Mouse (Mus musculus) brain, embryonic 14.5 days (tissue): ENCODE measurements at regions not wholly inside any gene's neighbourhood (a gene's known extent, or its start where the extent isn't known, plus 50 kb on each side); places are given as distances from the start of the nearest gene placed in this dataset.
A peak's percentile ranks its signal among the peaks of the same experiment; 100 is the strongest.

Experiments
- DNase-seq: peaks from one replicate; pipeline ENCODE4 v3.0.0-alpha.2; 2011; ENCODE audit warnings: low read depth
- CTCF ChIP-seq: fragments of 200-500 bp; IDR thresholded peaks from 2 replicates; pipeline ENCODE4 v1.5.1; 2012; ENCODE audit warnings: inconsistent platforms, mild to moderate bottlenecking, moderate library complexity, borderline replicate concordance; ENCODE audit not compliant: insufficient read depth, insufficient read length; ENCODE audit errors: extremely low read depth
- POLR2A ChIP-seq: fragments of 200-500 bp; IDR thresholded peaks from 2 replicates; pipeline ENCODE4 v1.6.1; 2012; ENCODE audit warnings: mild to moderate bottlenecking, inconsistent platforms, borderline replicate concordance; ENCODE audit not compliant: poor library complexity, insufficient read depth, insufficient read length, severe bottlenecking; ENCODE audit errors: extremely low read depth

- no peak for DNase-seq
- TF ChIP-seq POLR2A (no peak), CTCF (no peak)
Observed at GRCm38 (mm10) chr4:84120330-84120729, 554.7 kb downstream of the Bnc2 start.

GRCm38 (mm10) chr4:84121442-84121841, 553.6 kb downstream of the Bnc2 start:
- TF ChIP-seq CTCF (no peak), POLR2A (no peak)
- DNase-seq: no peak

- TF ChIP-seq CTCF (no peak), POLR2A (no peak)
- no peak for DNase-seq
Observed at GRCm38 (mm10) chr4:84126400-84126799, 548.7 kb downstream of the Bnc2 start.

GRCm38 (mm10) chr4:84127380-84127779, 547.7 kb downstream of the Bnc2 start:
- TF ChIP-seq CTCF (no peak), POLR2A (no peak)
- no peak for DNase-seq

GRCm38 (mm10) chr4:84130840-84131547, 544.1 kb downstream of the Bnc2 start:
- TF ChIP-seq POLR2A (no peak), CTCF (no peak)
- DNase-seq: no peak

- no peak for TF ChIP-seq POLR2A
- no peak for TF ChIP-seq CTCF
Observed at GRCm38 (mm10) chr4:84135740-84136139, 539.3 kb downstream of the Bnc2 start.

GRCm38 (mm10) chr4:84137171-84137919, 537.7 kb downstream of the Bnc2 start:
- TF ChIP-seq POLR2A: no peak
- TF ChIP-seq CTCF: no peak
- peak; percentile 72 for DNase-seq

More at GRCm38 (mm10) chr4:84135740-84136139, 539.3 kb downstream of the Bnc2 start:
- DNase-seq: no peak

- DNase-seq: no peak
Observed at GRCm38 (mm10) chr4:84149149-84150050, 525.7 kb downstream of the Bnc2 start.

GRCm38 (mm10) chr4:84150698-84151097, 524.4 kb downstream of the Bnc2 start:
- TF ChIP-seq CTCF: no peak
- TF ChIP-seq POLR2A: no peak
- peak; percentile 31 for DNase-seq

More at GRCm38 (mm10) chr4:84149149-84150050, 525.7 kb downstream of the Bnc2 start:
- TF ChIP-seq CTCF (no peak), POLR2A (no peak)

- TF ChIP-seq POLR2A (no peak), CTCF (no peak)
- no peak for DNase-seq
Observed at GRCm38 (mm10) chr4:84151247-84151646, 523.8 kb downstream of the Bnc2 start.

- DNase-seq: peak; percentile 30
- TF ChIP-seq POLR2A (no peak), CTCF (no peak)
Observed at GRCm38 (mm10) chr4:84151971-84152450, 523.1 kb downstream of the Bnc2 start.
